Mouse (Mus musculus) heart, adult 2 months (tissue): ENCODE results near the gene Tmem125.
A peak's percentile ranks its signal among the peaks of the same experiment; 100 is the strongest.

Experiments
- EP300 ChIP-seq: fragments of 200-500 bp; IDR thresholded peaks from 2 replicates; pipeline ENCODE4 v1.6.1; 2011; ENCODE audit warnings: low read depth, low read length, control low read depth; ENCODE audit not compliant: insufficient read depth
- POLR2A ChIP-seq: fragments of 200-500 bp; IDR thresholded peaks from 2 replicates; pipeline ENCODE4 v1.6.1; 2011; ENCODE audit warnings: mild to moderate bottlenecking, low read depth, low read length, control low read depth; ENCODE audit not compliant: insufficient read depth

DNA sequence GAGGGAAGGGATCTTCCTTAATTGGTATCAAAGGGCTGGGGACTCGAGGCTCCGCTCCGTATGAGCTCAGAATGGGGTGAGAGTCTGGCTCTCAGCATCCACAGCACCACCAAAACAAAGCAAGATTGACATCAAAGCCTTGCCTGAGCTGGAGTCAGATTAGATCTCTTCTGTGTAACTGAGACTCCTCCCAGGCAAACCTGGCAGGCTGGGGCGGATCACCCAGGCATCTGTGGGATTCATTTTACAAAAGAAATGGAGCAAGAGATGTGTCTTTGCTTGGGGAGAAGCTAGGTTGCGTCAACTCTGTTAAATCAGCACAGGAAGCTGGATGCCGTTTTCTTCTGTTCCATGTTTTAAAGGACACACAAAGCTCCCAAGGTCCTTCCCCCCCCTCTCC is 34.8 kb downstream of the Tmem125 start:
- TF ChIP-seq POLR2A = no peak
- peak; percentile 69; the same call in 1 of the 2 replicates for TF ChIP-seq EP300
